Mouse (Mus musculus): ENCODE measurements around the gene Rassf3. TPM values are rescaled to one million over a fixed set of nuclear protein-coding genes. Genes with fewer than 3 reads are reported as not detected.

Rassf3 gene
- polyA plus RNA-seq, 1 experiment = 0.07 TPM

DNA sequence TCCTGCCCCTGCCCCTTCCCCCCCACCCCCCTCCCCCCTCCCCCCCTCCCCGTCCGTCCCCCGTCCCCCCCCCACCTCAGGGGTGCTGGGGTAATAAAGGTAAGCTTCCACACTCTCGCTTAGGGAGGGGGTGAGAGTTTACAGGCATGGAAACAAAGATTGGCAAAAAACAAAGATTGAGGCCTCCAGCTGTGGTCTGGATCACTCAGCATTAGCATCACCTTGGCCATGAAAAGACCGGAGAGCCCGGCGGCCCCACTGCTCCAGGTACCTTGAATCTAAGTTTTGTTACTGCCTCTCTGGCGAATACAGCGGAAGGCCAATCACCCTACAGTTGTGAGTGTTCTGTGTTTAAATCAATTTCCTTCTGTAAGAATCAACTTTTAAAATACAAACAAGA, 72.2 kb downstream of the Rassf3 start:
- H3K4me1 ChIP-seq (ENCODE audit: control insufficient read depth) = no peaks in the 10 kb centered on the region
- no peaks in the 10 kb centered on the region for H3K9me3 ChIP-seq (ENCODE audit: control insufficient read depth, low read length)
- no peaks in the 10 kb centered on the region for H3K27me3 ChIP-seq (ENCODE audit: control insufficient read depth)
- TF ChIP-seq GATA1 (IDR thresholded peaks at IDR 0.05; ENCODE audit: low read length) = no peak
- no peak for TF ChIP-seq TAL1 (IDR thresholded peaks at IDR 0.05; ENCODE audit: low read length)
- H3K36me3 ChIP-seq (ENCODE audit: control insufficient read depth) = no peaks in the 10 kb centered on the region
- H3K4me3 ChIP-seq (replicated peaks) = no peak overlapping the region

DNA sequence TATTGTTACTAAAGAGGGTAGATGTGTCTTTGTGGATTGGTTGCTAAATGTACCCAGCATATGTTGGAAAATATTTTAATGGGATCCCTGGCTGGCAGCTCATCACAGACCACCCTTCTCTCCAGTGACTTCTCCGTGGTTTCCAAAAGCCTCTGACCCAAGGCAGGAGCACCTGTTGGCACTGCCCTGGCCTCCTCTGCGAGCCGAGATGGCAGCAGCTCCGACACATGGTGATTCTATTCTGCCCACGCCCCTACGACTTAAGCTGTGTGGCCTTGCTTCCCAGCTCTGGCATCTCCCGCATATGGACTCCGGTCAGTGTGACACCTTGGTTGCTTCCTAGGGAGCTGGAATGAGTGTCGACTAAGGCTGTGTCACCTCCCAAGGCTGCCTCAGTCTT, 73.0 kb downstream of the Rassf3 start:
- Histone ChIP-seq H3K36me3 (ENCODE audit: control insufficient read depth) (no peaks in the 10 kb centered on the region), H3K27me3 (ENCODE audit: control insufficient read depth) (no peaks in the 10 kb centered on the region), H3K4me3 (replicated peaks) (no peak overlapping the region), H3K9me3 (ENCODE audit: control insufficient read depth, low read length) (no peaks in the 10 kb centered on the region), H3K4me1 (ENCODE audit: control insufficient read depth) (no peaks in the 10 kb centered on the region)
- TF ChIP-seq TAL1 (IDR thresholded peaks at IDR 0.05; ENCODE audit: low read length) (no peak), GATA1 (IDR thresholded peaks at IDR 0.05; ENCODE audit: low read length) (no peak)

DNA sequence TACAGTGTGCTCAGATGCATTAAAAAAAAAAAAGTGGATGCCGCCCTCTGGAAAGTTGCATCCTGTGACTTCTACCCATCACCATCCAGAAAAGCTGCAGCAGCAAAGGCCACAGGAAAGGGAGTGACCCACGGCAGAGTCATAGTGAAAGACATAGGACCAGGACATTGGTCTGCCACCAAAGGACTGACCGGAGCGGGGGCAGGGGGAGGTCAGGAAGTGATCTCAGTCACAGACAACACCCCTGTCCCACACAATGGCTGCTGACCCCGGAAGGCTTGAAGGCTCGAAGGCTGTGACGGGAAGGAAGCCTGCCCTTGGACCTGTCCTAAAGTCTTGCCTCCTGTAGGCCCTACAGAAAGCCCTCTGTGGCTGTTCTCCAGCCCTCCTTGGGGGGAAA, 75.1 kb downstream of the Rassf3 start:
- Histone ChIP-seq H3K27me3 (ENCODE audit: control insufficient read depth) (no peaks in the 10 kb centered on the region), H3K4me3 (replicated peaks) (no peak overlapping the region), H3K4me1 (ENCODE audit: control insufficient read depth) (no peaks in the 10 kb centered on the region), H3K36me3 (ENCODE audit: control insufficient read depth) (peaks cover 2% of the 10 kb centered on the region), H3K9me3 (ENCODE audit: control insufficient read depth, low read length) (no peaks in the 10 kb centered on the region)
- TF ChIP-seq TAL1 (IDR thresholded peaks at IDR 0.05; ENCODE audit: low read length) = no peak
- no peak for TF ChIP-seq GATA1 (IDR thresholded peaks at IDR 0.05; ENCODE audit: low read length)

DNA sequence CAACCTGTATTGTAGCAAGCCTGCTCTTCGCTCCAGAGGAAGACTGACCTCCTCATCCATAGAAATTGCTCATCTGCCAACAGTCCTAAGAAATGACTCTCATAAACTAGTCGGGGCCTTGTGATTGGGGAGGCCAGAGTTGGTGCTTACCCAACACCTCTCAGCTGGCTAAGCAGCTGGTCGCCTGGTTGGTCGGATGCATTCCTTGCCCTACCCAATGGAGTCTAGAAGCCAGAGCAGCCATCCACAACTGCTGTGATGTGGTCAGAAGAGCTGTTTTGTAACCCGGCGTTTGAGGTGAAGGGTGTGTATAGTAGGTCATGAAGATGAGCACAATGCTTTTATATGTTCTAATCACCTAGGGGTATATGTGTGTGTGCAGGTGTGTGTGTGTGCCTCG, 77.5 kb downstream of the Rassf3 start:
- TF ChIP-seq GATA1 (IDR thresholded peaks at IDR 0.05; ENCODE audit: low read length) (no peak), TAL1 (IDR thresholded peaks at IDR 0.05; ENCODE audit: low read length) (no peak)
- H3K4me1 ChIP-seq (ENCODE audit: control insufficient read depth) = no peaks in the 10 kb centered on the region

DNA sequence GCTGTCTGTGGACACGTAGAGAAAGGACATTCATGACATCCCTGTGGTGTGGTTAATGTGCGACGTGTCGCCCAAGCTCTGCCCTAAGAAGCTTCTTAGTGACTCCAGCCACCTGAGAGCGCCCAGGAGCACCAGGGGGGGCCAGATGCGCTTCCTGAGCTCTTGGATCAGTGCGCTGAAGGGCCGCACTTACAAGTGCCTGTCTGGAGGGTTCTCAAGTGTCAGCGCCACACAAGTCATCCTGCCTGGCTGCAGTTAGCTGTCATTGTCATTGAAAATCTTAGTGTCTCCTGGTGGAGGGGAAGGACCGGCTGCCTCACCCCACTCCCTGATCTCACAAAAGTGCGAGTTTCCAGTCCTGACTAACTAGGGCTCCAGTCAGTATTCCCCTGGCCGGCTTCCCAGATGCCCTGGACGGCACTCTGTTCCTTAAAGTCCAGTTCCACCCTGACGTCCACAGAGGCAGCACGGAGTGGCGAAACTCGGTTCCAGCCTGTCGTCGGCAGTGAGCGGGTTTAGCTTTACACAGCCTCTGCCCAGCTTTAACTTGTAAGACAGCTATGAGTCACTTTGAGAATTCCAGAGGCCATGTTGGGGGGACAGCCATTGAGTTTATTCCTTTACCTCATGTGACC, 80.5 kb downstream of the Rassf3 start:
- no peak for TF ChIP-seq TAL1 (IDR thresholded peaks at IDR 0.05; ENCODE audit: low read length)
- TF ChIP-seq GATA1 (IDR thresholded peaks at IDR 0.05; ENCODE audit: low read length) = no peak
- H3K9me3 ChIP-seq (ENCODE audit: control insufficient read depth, low read length) = no peaks in the 10 kb centered on the region
- no peak overlapping the region for H3K4me3 ChIP-seq (replicated peaks)
- H3K4me1 ChIP-seq (ENCODE audit: control insufficient read depth) = no peaks in the 10 kb centered on the region
- H3K27me3 ChIP-seq (ENCODE audit: control insufficient read depth) = no peaks in the 10 kb centered on the region
- H3K36me3 ChIP-seq (ENCODE audit: control insufficient read depth) = peaks cover 52% of the 10 kb centered on the region

More for the DNA sequence above, 77.5 kb downstream of the Rassf3 start:
- Histone ChIP-seq H3K36me3 (ENCODE audit: control insufficient read depth) (peaks cover 22% of the 10 kb centered on the region), H3K27me3 (ENCODE audit: control insufficient read depth) (no peaks in the 10 kb centered on the region), H3K4me3 (replicated peaks) (no peak overlapping the region), H3K9me3 (ENCODE audit: control insufficient read depth, low read length) (no peaks in the 10 kb centered on the region)

DNA sequence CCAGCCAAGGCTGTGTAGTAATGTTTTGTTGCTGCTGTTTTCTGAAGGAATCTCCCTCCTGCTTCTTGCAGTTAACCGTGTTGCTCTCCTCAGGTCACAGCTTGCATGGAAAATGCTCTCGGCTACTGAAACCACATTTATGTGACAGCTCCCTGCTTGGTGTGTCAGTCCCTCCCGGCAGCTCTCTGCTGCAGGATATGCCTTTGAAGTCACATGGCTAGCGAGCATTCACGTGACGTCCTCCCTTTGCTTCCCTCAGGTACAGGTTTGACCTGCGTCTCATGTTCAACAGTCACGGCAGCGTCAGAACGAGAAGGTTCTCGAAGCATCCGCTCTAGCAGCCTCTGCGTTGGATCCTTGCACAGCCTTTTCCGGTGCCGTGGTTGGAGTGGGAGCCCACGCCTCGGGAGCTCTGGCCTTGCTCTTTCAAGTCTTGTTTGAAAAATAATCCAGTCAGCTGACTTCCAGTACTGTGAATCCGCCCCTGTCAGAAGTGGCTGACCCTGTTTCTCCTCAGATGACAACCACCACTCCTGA, 81.3 kb downstream of the Rassf3 start:
- Histone ChIP-seq H3K27me3 (ENCODE audit: control insufficient read depth) (no peaks in the 10 kb centered on the region), H3K9me3 (ENCODE audit: control insufficient read depth, low read length) (no peaks in the 10 kb centered on the region), H3K4me1 (ENCODE audit: control insufficient read depth) (no peaks in the 10 kb centered on the region), H3K36me3 (ENCODE audit: control insufficient read depth) (peaks cover 60% of the 10 kb centered on the region), H3K4me3 (replicated peaks) (no peak overlapping the region)
- no peak for TF ChIP-seq GATA1 (IDR thresholded peaks at IDR 0.05; ENCODE audit: low read length)
- TF ChIP-seq TAL1 (IDR thresholded peaks at IDR 0.05; ENCODE audit: low read length) = no peak

DNA sequence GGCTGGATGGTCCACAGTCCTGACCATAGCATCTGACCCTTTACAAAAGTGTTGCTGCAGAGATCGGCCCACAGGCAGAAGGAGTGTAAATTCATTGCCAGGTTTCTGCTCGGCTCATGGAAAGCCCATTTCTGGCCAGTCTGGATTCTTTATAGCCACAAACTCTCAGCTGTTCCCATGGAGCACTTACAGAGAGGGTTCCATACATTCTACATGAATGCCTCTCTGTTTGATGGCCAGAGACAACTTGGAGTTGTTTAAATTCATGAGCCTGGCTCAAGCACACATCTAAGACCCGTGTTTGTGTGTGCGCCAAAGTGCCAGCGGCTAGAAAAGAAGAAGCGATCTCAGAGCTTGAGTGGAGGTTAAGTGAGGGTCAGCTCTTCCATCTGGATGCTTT, 81.9 kb downstream of the Rassf3 start:
- no peak overlapping the region for H3K4me3 ChIP-seq (replicated peaks)
- peaks cover 65% of the 10 kb centered on the region for H3K36me3 ChIP-seq (ENCODE audit: control insufficient read depth)
- H3K27me3 ChIP-seq (ENCODE audit: control insufficient read depth) = no peaks in the 10 kb centered on the region
- TF ChIP-seq TAL1 (IDR thresholded peaks at IDR 0.05; ENCODE audit: low read length) (no peak), GATA1 (IDR thresholded peaks at IDR 0.05; ENCODE audit: low read length) (no peak)
- H3K4me1 ChIP-seq (ENCODE audit: control insufficient read depth) = no peaks in the 10 kb centered on the region
- no peaks in the 10 kb centered on the region for H3K9me3 ChIP-seq (ENCODE audit: control insufficient read depth, low read length)

DNA sequence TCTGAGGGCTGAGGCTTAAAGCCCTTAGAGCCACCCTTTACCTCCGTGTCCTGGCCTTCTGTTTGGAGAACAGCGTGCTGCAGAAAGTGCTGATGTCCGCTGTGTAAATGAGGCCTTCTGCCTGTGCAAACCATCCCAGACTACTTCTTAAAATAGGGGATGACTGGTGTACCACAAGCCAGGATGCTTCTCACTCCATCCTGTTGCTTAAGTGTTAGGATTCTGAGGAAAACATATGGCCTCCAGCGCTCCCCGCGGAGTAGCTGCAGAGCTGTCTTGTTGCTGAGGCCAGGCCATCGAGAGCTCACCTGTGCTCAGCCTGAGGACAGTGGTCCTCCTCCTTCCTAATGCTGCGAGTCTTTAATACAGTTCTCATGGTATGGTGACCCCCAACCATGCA, 84.2 kb downstream of the Rassf3 start:
- H3K27me3 ChIP-seq (ENCODE audit: control insufficient read depth) = no peaks in the 10 kb centered on the region
- H3K9me3 ChIP-seq (ENCODE audit: control insufficient read depth, low read length) = no peaks in the 10 kb centered on the region
- H3K36me3 ChIP-seq (ENCODE audit: control insufficient read depth) = peaks cover 82% of the 10 kb centered on the region
- H3K4me3 ChIP-seq (replicated peaks) = no peak overlapping the region
- TF ChIP-seq GATA1 (IDR thresholded peaks at IDR 0.05; ENCODE audit: low read length) (no peak), TAL1 (IDR thresholded peaks at IDR 0.05; ENCODE audit: low read length) (no peak)
- H3K4me1 ChIP-seq (ENCODE audit: control insufficient read depth) = no peaks in the 10 kb centered on the region

DNA sequence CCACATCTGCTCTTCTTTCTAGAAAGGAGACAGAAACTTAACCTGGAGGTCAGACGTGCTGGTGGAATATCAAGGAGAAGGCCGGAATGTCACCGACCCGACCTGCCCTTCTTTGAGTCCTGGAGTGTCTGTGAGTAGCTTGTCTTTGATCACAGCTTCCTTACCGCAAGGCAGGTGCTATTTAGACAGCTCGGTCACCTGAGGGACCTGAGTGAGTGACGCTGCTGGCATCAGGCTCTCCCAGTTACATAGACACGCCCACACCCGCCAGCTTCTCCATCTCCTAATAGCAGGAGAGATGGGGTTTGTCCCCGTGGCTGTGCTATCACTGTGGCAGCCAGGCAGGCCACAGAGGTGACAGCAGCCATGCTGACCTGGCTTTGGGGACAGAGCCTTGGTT, 85.5 kb downstream of the Rassf3 start:
- Histone ChIP-seq H3K36me3 (ENCODE audit: control insufficient read depth) (peaks cover 78% of the 10 kb centered on the region), H3K9me3 (ENCODE audit: control insufficient read depth, low read length) (no peaks in the 10 kb centered on the region), H3K4me3 (replicated peaks) (no peak overlapping the region), H3K27me3 (ENCODE audit: control insufficient read depth) (no peaks in the 10 kb centered on the region), H3K4me1 (ENCODE audit: control insufficient read depth) (no peaks in the 10 kb centered on the region)
- TF ChIP-seq GATA1 (IDR thresholded peaks at IDR 0.05; ENCODE audit: low read length) (no peak), TAL1 (IDR thresholded peaks at IDR 0.05; ENCODE audit: low read length) (no peak)

DNA sequence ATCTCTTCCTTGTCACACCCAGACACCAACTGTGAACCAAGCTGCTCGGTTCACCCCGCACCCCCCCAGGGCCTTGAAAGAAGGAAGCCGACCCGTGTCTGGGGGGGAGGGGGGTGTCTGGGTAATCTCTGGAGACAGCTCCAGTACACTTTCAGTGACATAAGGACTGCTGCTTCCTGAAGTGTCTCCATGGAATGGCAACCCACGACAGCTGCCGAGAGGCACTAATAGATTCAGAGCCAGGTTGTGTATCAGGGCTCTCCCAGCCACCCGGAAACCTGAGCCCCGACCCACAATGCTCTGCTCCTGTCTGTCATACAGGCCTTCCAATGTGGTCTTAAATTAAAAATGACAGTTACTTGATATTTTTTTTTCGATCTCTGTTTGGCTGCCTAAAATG, 89.8 kb downstream of the Rassf3 start:
- Histone ChIP-seq H3K9me3 (ENCODE audit: control insufficient read depth, low read length) (no peaks in the 10 kb centered on the region), H3K4me1 (ENCODE audit: control insufficient read depth) (no peaks in the 10 kb centered on the region), H3K4me3 (replicated peaks) (no peak overlapping the region), H3K36me3 (ENCODE audit: control insufficient read depth) (peaks cover 73% of the 10 kb centered on the region), H3K27me3 (ENCODE audit: control insufficient read depth) (no peaks in the 10 kb centered on the region)
- TF ChIP-seq TAL1 (IDR thresholded peaks at IDR 0.05; ENCODE audit: low read length) = no peak
- no peak for TF ChIP-seq GATA1 (IDR thresholded peaks at IDR 0.05; ENCODE audit: low read length)
